Mouse (Mus musculus) thymus, postnatal 0 days (tissue): ENCODE results near the gene Kcnh7. TPM values are rescaled to one million over a fixed set of nuclear protein-coding genes. Genes with fewer than 3 reads are reported as not detected.
"Not testable (repeated sequence)": the region's sequence is repeated elsewhere in the genome, so short reads cannot be mapped to it uniquely, and the experiment has no call there.

Source experiments
- DNase-seq: peaks from one replicate; pipeline ENCODE4 v3.0.0-alpha.2; 2015; ENCODE audit warnings: low spot score
- polyA plus RNA-seq: library from polyadenylated mRNA; unstranded; fragments of >200 nt; fragmentation: Nextera tagmentation; extraction: Ambion mirVana; gene quantifications from 2 replicates; pipeline ENCODE4 v1.2.1, GENCODE M21; 2015

The Kcnh7 gene
- polyA plus RNA-seq, 1 experiment from 2014 or later = 0.04 TPM

- no peak for DNase-seq
Measured at GRCm38 (mm10) chr2:62718411-62718810, 465.7 kb downstream of the Kcnh7 start.

GRCm38 (mm10) chr2:62717270-62717669, 466.8 kb downstream of the Kcnh7 start:
- no peak for DNase-seq

- no peak for DNase-seq
Measured at GRCm38 (mm10) chr2:62715260-62715659, 468.8 kb downstream of the Kcnh7 start.

GRCm38 (mm10) chr2:62714362-62714761, 469.7 kb downstream of the Kcnh7 start:
- DNase-seq = not testable (repeated sequence)

GRCm38 (mm10) chr2:62709633-62710032, 474.5 kb downstream of the Kcnh7 start:
- no peak for DNase-seq

- no peak for DNase-seq
Measured at GRCm38 (mm10) chr2:62706313-62706712, 477.8 kb downstream of the Kcnh7 start.

GRCm38 (mm10) chr2:62685934-62686333, 498.2 kb downstream of the Kcnh7 start:
- no peak for DNase-seq

GRCm38 (mm10) chr2:62684989-62685595, 499.0 kb downstream of the Kcnh7 start:
- DNase-seq = no peak

- DNase-seq = no peak
Measured at GRCm38 (mm10) chr2:62681667-62682066, 502.4 kb downstream of the Kcnh7 start.

GRCm38 (mm10) chr2:62672788-62673187, 511.3 kb downstream of the Kcnh7 start:
- no peak for DNase-seq

- no peak for DNase-seq
Measured at GRCm38 (mm10) chr2:62670767-62671166, 513.3 kb downstream of the Kcnh7 start.

GRCm38 (mm10) chr2:62670301-62670700, 513.8 kb downstream of the Kcnh7 start:
- no peak for DNase-seq

- DNase-seq = no peak
Measured at GRCm38 (mm10) chr2:62669848-62670247, 514.2 kb downstream of the Kcnh7 start.

GRCm38 (mm10) chr2:62665536-62665935, 518.6 kb downstream of the Kcnh7 start:
- DNase-seq = no peak

GRCm38 (mm10) chr2:62664839-62665238, 519.2 kb downstream of the Kcnh7 start:
- no peak for DNase-seq

- DNase-seq = peak; percentile 76
Measured at GRCm38 (mm10) chr2:62664135-62664670, 519.9 kb downstream of the Kcnh7 start, which contains the start of gene Gca. Gene Gca, plus strand, starts transcription at chr2:62664285.

- no peak for DNase-seq
Measured at GRCm38 (mm10) chr2:62662560-62662959, 521.5 kb downstream of the Kcnh7 start.

GRCm38 (mm10) chr2:62660565-62660964, 523.5 kb downstream of the Kcnh7 start:
- no peak for DNase-seq

- DNase-seq = no peak
Measured at GRCm38 (mm10) chr2:62656072-62656471, 528.0 kb downstream of the Kcnh7 start.

GRCm38 (mm10) chr2:62654519-62655338, 529.4 kb downstream of the Kcnh7 start:
- DNase-seq = peak; percentile 67

- no peak for DNase-seq
Measured at GRCm38 (mm10) chr2:62652466-62652865, 531.6 kb downstream of the Kcnh7 start.

- no peak for DNase-seq
Measured at GRCm38 (mm10) chr2:62651890-62652289, 532.2 kb downstream of the Kcnh7 start.
